Mouse (Mus musculus) testis, adult 2 months (tissue): ENCODE data around the gene Opcml.

ENCODE experiments used
- CTCF ChIP-seq: fragments of 200-500 bp; IDR thresholded peaks from 2 replicates; pipeline ENCODE4 v1.5.1; 2012; ENCODE audit warnings: low read depth, mild to moderate bottlenecking, inconsistent platforms, low read length, moderate library complexity; ENCODE audit not compliant: control insufficient read depth, insufficient read depth, insufficient replicate concordance
- POLR2A ChIP-seq: fragments of 200-500 bp; IDR thresholded peaks from 2 replicates; pipeline ENCODE4 v1.6.1; 2012; ENCODE audit warnings: low read depth, mild to moderate bottlenecking, inconsistent platforms, low read length, moderate library complexity; ENCODE audit not compliant: control insufficient read depth

GRCm38 (mm10) chr9:28969455-28969854, 1178.9 kb downstream of the Opcml start:
- TF ChIP-seq CTCF (no peak), POLR2A (no peak)
